Mouse (Mus musculus) cerebellum, postnatal 25 days (tissue): ENCODE measurements around the gene Slco6c1.

Experiments
- DNase-seq, 2 experiments: peaks; one replicate each; pipeline ENCODE4 v3.0.0; 2021; ENCODE audit warnings: mixed read lengths in 2 of 2

Gene Slco6c1

DNA sequence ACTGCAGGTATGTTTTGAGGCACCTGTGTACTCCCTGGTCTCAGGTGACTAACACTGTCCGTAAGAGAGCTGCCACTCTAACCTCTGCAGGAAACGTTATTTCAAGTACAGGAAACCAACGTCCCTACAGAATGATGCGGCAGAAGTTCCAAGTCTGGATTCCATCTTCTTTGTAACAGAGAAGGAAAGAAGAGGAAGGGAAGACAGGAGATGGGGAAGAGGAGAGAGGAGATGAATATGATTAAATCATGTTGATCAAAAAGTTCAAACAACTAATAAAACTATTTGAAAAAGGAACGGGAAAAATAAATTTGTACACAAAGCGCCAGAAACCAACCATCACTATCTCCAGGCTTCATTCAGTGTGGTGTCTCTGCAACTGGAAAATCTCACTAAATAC, at the start of gene Slco6c1:
TSS of gene Slco6c1 (minus strand) at position 101 of the 400 bp plus-strand sequence.
- no peak for DNase-seq

DNA sequence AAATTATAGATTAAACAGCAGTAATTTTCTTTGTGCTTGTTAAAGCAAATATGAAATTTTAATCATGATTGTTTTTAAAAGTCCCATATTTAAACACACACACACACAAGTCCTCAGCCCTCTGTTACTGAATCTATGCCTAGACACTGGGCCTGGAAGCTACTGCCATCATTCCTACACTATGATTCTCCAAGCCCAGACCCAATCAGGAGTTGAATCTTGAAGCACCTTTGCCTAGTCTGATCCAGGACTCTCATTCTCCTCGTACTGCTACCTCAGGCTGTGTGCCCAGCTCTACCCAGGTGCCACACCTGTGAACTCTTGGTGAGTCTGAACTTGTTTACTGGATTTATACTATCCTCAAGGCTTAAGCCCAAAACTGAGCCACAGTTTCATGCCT, 89.1 kb downstream of the Slco6c1 start:
- no peak for DNase-seq

DNA sequence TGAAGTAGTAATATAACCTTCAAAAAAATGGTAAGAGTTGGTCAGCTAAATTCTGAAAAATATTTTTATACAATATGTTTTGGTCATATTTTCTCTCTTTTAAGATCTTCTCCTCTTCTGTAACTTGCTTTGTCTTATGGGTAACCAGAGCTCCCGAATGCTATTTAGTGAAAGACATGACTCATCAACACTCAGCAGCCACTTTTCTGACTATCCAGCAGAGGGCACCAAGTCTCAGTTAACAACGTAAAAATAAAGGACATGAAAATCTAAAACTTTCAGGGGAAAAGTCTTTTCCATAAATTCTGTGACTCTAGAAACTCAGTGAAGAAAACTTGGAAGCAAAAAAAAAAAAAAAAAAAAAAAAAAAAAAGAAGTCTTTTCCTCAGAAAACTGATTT, 89.6 kb downstream of the Slco6c1 start:
- DNase-seq, result no peak

DNA sequence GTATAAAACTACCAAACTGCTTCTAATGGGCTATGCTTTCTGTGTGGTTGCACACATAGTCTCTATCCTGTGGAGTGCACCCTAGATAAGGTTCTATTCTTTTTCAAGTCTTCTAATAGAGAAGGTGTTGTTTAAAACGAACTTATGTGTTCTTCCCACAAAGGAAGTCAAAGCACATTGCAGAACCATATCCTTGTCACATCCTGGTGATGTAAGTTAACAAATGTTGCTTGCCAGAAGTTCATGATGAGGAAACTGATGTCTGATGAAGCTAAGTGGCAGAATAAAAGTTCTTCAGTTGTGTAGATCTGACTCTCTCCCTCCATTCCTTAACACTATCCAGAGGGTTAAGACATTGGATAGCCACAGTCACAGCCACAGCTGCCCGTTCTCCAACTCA, 90.1 kb downstream of the Slco6c1 start:
- no peak for DNase-seq

DNA sequence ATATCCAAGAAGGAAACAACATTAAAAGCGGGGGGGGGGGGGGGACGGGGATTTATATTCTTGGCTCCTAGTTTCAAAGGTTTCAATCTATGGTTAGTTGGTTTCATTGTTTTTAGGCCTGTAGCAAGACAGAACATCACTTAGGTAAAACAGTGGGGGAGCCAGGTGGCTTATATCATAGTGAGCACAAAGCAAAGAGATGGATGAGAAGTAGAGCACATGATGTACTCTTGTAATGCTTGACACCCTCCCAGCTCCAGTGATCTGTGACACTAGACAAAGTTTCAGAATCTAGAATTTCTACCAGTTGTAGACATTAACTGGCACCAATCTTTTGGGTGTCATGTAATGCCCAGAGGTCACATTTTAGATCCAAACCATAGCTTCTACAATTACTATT, 106.7 kb downstream of the Slco6c1 start:
- DNase-seq, result no peak

DNA sequence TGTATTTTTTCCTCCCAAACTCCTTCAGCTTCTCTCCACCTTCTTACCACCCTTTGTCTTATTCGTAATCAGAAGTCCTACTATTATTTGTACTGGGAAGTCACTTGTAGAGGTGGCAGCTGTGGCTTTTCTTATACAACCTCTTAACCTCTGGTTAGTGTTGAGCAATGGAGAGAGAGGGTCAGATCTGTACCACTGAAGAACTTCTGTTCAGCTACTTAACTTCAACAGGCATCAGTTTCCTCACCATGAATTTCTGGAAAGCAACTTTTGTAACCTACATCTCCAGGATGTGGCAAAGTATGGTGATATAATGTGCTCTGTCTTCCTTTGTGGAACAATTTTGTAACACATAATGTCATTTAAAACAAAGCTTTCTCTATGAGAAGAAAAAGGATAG, 108.7 kb downstream of the Slco6c1 start:
- DNase-seq, result no peak

DNA sequence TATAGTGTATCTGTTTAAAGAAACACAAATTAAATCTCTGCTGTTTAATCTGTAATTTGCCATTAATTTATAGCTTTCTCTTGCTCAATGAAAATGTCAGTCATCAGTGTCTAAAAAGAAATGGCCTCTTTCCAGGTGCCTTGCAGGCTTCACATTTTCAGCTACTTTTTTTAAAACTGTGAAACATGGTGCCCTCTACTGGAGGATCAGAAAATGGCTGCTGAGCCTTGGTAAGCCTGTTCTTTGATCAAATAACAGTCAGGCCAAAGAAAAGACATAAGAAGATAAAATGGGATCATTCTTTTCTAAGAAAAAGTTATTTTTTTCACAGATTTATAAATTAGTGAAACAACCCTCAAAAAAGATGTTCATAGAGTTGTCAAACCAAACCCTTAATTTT, 109.1 kb downstream of the Slco6c1 start:
- peak; percentile 19 to 57 for DNase-seq
